Mouse (Mus musculus) embryonic facial prominence, embryonic 10.5 days (tissue): ENCODE data around the gene Tmprss11g. TPM values are rescaled to one million over a fixed set of nuclear protein-coding genes. Genes with fewer than 3 reads are reported as not detected.

Experiments used
- DNase-seq: peaks from one replicate; pipeline ENCODE4 v3.0.0-alpha.2; 2017; ENCODE audit warnings: low spot score
- H3K27ac ChIP-seq: fragments of 300-500 bp; sonication (generic); replicated peaks from 2 replicates; pipeline ENCODE4 v1.5.1; 2016; ENCODE audit warnings: mild to moderate bottlenecking
- H3K27me3 ChIP-seq: fragments of 300-500 bp; sonication (generic); replicated peaks from 2 replicates; pipeline ENCODE4 v1.6.1; 2016; ENCODE audit warnings: low read depth, mild to moderate bottlenecking; ENCODE audit not compliant: poor library complexity, severe bottlenecking
- H3K36me3 ChIP-seq: fragments of 300-500 bp; sonication (generic); replicated peaks from 2 replicates; pipeline ENCODE4 v1.6.1; 2016; ENCODE audit warnings: mild to moderate bottlenecking, moderate library complexity
- H3K4me1 ChIP-seq: fragments of 300-500 bp; sonication (generic); 2 replicates; pipeline ENCODE4 v1.6.1; 2016
- H3K4me3 ChIP-seq: fragments of 300-500 bp; sonication (generic); 2 replicates; pipeline ENCODE4 v1.5.1; 2016; ENCODE audit warnings: mild to moderate bottlenecking, moderate library complexity
- H3K9me3 ChIP-seq: fragments of 300-500 bp; sonication (generic); 2 replicates; pipeline ENCODE4 v1.6.1; 2016; ENCODE audit warnings: mild to moderate bottlenecking
- WGBS: fragments of 180-500 bp; shearing (Covaris S2); methylation state at CpG from one replicate; pipeline ENCODE4 v1.1.7; 2016; 5-methylcytosine and 5-hydroxymethylcytosine counted together
- polyA plus RNA-seq: library from polyadenylated mRNA; unstranded; fragments of >200 nt; fragmentation: Nextera tagmentation; extraction: Ambion mirVana; gene quantifications from 2 replicates; pipeline ENCODE4 v1.2.1, GENCODE M21; 2016

Tmprss11g gene
- polyA plus RNA-seq: not detected in 2 replicates

DNA sequence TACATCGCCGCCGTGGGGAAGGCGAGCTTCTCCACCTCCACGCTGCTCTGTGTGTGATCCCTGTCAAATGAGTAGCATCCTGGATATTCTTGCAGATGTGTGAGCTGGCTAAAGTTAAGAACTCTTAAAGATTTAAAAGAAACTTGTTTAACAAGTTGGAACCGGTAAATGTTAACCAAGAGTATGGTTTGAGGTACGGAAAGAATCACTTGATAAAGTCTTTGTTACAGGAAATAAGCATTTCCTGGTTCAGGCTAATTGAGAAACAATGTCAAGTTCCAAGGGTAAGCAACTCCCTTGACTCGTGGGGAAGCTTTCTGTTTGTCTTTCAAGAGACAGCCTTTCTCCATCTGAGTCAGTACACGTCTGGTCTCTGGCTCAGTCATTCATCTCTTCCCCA lies at the start of gene Tmprss11g:
Gene Tmprss11g, minus strand, starts transcription at position 101 of the 400 bp plus-strand sequence.
- no peaks in the 10 kb centered on the region for H3K27me3 ChIP-seq
- H3K9me3 ChIP-seq: no peaks in the 10 kb centered on the region
- H3K27ac ChIP-seq: no peak within 1 kb of the TSS
- H3K4me1 ChIP-seq: no peaks in the 10 kb centered on the region
- no peak for DNase-seq
- no peaks in the 10 kb centered on the region for H3K36me3 ChIP-seq
- H3K4me3 ChIP-seq: no peak within 1 kb of the TSS
- 80% methylated on average over 9 of the region's 9 CpGs for WGBS

GRCm38 (mm10) chr5:86546693-86547092 lies 28.3 kb upstream of the Tmprss11g start:
- DNase-seq: no peak
- H3K4me1 ChIP-seq: no peaks in the 10 kb centered on the region
- H3K27ac ChIP-seq: no peak overlapping the region
- H3K4me3 ChIP-seq: no peak overlapping the region
- H3K27me3 ChIP-seq: no peaks in the 10 kb centered on the region
- 94% methylated on average over 2 of the region's 2 CpGs for WGBS
- H3K9me3 ChIP-seq: no peaks in the 10 kb centered on the region
- no peaks in the 10 kb centered on the region for H3K36me3 ChIP-seq

DNA sequence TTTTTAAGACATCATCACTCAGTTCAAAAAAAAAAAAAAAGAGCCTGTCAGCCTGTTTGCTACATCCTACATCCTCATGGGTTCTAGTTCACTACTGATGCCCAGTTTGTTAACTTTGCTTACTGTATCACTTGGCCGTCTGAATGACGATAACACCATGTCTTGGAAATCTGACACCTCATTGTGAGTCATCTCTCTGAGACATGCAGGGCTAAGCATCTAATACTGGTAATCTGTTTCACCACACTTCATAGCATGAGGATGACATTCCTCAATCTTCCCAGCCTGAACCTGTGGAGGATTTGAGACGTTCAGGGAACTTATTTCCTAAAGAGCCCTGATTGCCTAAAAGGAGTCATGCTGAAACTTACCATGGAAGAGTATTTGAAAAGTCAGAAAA lies 22.2 kb upstream of the Tmprss11g start:
- no peaks in the 10 kb centered on the region for H3K9me3 ChIP-seq
- 79% methylated on average over 3 of the region's 3 CpGs for WGBS
- no peaks in the 10 kb centered on the region for H3K4me1 ChIP-seq
- H3K27me3 ChIP-seq: no peaks in the 10 kb centered on the region
- H3K36me3 ChIP-seq: no peaks in the 10 kb centered on the region
- no peak overlapping the region for H3K27ac ChIP-seq
- DNase-seq: no peak
- H3K4me3 ChIP-seq: no peak overlapping the region

- H3K36me3 ChIP-seq: no peaks in the 10 kb centered on the region
- peak; percentile 7 for DNase-seq
- no peak overlapping the region for H3K27ac ChIP-seq
- no peak overlapping the region for H3K4me3 ChIP-seq
- H3K9me3 ChIP-seq: no peaks in the 10 kb centered on the region
- H3K27me3 ChIP-seq: no peaks in the 10 kb centered on the region
- WGBS: 72% methylated on average over 2 of the region's 2 CpGs
- H3K4me1 ChIP-seq: no peaks in the 10 kb centered on the region
These were observed 10.3 kb upstream of the Tmprss11g start for GRCm38 (mm10) chr5:86528725-86529124.

- Histone ChIP-seq H3K27me3 (no peaks in the 10 kb centered on the region), H3K4me3 (no peak overlapping the region), H3K27ac (no peak overlapping the region), H3K4me1 (no peaks in the 10 kb centered on the region), H3K36me3 (no peaks in the 10 kb centered on the region), H3K9me3 (no peaks in the 10 kb centered on the region)
- no peak for DNase-seq
- WGBS: 67% methylated on average over 5 of the region's 5 CpGs
These were observed 6.9 kb downstream of the Tmprss11g start for GRCm38 (mm10) chr5:86511538-86511937.

GRCm38 (mm10) chr5:86493453-86493852 lies 24.9 kb downstream of the Tmprss11g start:
- no peaks in the 10 kb centered on the region for H3K9me3 ChIP-seq
- H3K27me3 ChIP-seq: no peaks in the 10 kb centered on the region
- DNase-seq: no peak
- H3K4me3 ChIP-seq: no peak overlapping the region
- WGBS: 78% methylated on average over 1 of the region's 1 CpGs
- no peak overlapping the region for H3K27ac ChIP-seq
- H3K36me3 ChIP-seq: no peaks in the 10 kb centered on the region
- H3K4me1 ChIP-seq: no peaks in the 10 kb centered on the region

GRCm38 (mm10) chr5:86482562-86482961 lies 35.8 kb downstream of the Tmprss11g start:
- 78% methylated on average over 2 of the region's 2 CpGs for WGBS
- H3K36me3 ChIP-seq: no peaks in the 10 kb centered on the region
- no peak for DNase-seq
- no peak overlapping the region for H3K27ac ChIP-seq
- H3K9me3 ChIP-seq: no peaks in the 10 kb centered on the region
- no peaks in the 10 kb centered on the region for H3K4me1 ChIP-seq
- no peak overlapping the region for H3K4me3 ChIP-seq
- no peaks in the 10 kb centered on the region for H3K27me3 ChIP-seq

DNA sequence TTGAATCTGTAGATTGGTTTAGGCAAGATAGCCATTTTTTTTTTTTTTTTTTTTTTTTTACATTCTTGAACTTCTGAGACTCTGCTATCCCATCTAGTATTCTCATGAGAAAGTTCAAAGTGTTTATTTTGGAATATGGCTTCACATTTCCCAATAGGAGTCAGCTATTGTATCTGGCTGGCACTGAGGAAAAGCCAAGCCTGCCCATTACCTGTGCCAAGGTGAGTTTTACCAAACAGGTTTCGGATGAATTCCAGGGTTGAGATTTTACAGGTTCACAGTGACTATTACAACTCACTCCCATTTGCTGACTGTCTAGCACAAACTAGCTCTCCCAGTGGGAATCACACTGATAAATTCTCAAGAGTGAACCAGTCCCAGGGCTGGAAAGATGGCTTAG lies 36.4 kb downstream of the Tmprss11g start:
- Histone ChIP-seq H3K4me1 (no peaks in the 10 kb centered on the region), H3K9me3 (no peaks in the 10 kb centered on the region), H3K36me3 (no peaks in the 10 kb centered on the region), H3K27ac (no peak overlapping the region), H3K4me3 (no peak overlapping the region), H3K27me3 (no peaks in the 10 kb centered on the region)
- 83% methylated on average over 1 of the region's 1 CpGs for WGBS
- DNase-seq: no peak

- no peak for DNase-seq
- Histone ChIP-seq H3K27me3 (no peaks in the 10 kb centered on the region), H3K4me3 (no peak overlapping the region), H3K36me3 (no peaks in the 10 kb centered on the region), H3K9me3 (no peaks in the 10 kb centered on the region), H3K4me1 (no peaks in the 10 kb centered on the region), H3K27ac (no peak overlapping the region)
- 79% methylated on average over 9 of the region's 9 CpGs for WGBS
These were observed 44.5 kb downstream of the Tmprss11g start for GRCm38 (mm10) chr5:86473859-86474258.

GRCm38 (mm10) chr5:86468890-86469289 lies 49.5 kb downstream of the Tmprss11g start, which contains the start of gene Tmprss11a:
Tmprss11a (minus strand) TSS chr5:86468990.
- 64% methylated on average over 4 of the region's 4 CpGs for WGBS
- Histone ChIP-seq H3K9me3 (no peaks in the 10 kb centered on the region), H3K4me3 (no peak within 1 kb of the TSS), H3K4me1 (no peaks in the 10 kb centered on the region), H3K27me3 (no peaks in the 10 kb centered on the region), H3K36me3 (no peaks in the 10 kb centered on the region), H3K27ac (no peak within 1 kb of the TSS)
- no peak for DNase-seq

DNA sequence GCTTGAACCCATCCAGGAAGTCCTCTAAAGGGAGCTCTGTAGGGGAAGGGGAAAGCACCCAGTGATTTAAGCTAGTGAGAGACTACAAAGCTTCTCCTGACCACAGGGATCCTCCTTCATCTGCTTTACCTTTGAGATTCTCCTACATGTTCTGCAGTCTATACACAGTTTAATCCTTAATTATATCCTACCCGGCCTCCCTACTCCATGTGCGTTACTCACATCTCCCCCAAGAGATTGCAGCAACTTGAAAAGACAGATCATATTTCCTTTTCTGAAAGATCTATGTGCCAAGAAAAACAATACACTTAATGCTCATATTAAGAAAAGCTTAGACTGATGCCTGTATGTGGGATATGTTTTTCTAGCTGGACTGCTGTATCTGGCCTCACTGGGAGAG lies 79.1 kb downstream of the Tmprss11g start:
- H3K4me1 ChIP-seq: no peaks in the 10 kb centered on the region
- WGBS: 52% methylated on average over 2 of the region's 2 CpGs
- DNase-seq: no peak

DNA sequence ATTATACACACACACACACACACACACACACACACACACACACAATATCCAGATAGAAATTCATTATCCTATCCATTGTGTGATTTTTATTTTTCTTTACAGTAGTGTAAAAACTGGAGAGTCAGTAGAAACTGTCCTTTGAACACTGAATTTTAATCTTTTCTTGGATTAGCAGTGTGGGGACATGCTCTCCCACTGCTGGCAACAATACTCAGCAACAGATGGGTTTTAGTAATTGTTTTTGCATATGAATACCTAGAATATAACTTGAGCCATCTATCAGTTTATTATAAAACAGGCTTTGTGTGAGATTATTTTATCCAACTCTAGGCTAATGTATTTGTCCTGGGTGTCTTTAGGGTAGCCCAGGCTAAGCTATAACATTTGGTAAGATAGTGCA lies 79.9 kb downstream of the Tmprss11g start:
- Histone ChIP-seq H3K4me3 (no peak overlapping the region), H3K27me3 (no peaks in the 10 kb centered on the region), H3K27ac (no peak overlapping the region), H3K36me3 (no peaks in the 10 kb centered on the region), H3K4me1 (no peaks in the 10 kb centered on the region), H3K9me3 (no peaks in the 10 kb centered on the region)
- no peak for DNase-seq

More for the DNA sequence above, 79.1 kb downstream of the Tmprss11g start:
- H3K4me3 ChIP-seq: no peak overlapping the region
- no peaks in the 10 kb centered on the region for H3K36me3 ChIP-seq
- no peak overlapping the region for H3K27ac ChIP-seq
- H3K27me3 ChIP-seq: no peaks in the 10 kb centered on the region
- no peaks in the 10 kb centered on the region for H3K9me3 ChIP-seq
